Mouse (Mus musculus): Measurements from ENCODE around the gene Fras1.

GRCm38 (mm10) chr5:96471995-96472394 lies 98.2 kb downstream of the Fras1 start:
- TF ChIP-seq POLR2A (IDR thresholded peaks at IDR 0.05; ENCODE audit: insufficient read depth, low read depth, low read length) = no peak
- no peak for TF ChIP-seq CTCF (IDR thresholded peaks at IDR 0.05)

Data from heart, adult 2 months (tissue).